ENCODE assay signal across 8 mouse cellular contexts in the genomic region with DNA sequence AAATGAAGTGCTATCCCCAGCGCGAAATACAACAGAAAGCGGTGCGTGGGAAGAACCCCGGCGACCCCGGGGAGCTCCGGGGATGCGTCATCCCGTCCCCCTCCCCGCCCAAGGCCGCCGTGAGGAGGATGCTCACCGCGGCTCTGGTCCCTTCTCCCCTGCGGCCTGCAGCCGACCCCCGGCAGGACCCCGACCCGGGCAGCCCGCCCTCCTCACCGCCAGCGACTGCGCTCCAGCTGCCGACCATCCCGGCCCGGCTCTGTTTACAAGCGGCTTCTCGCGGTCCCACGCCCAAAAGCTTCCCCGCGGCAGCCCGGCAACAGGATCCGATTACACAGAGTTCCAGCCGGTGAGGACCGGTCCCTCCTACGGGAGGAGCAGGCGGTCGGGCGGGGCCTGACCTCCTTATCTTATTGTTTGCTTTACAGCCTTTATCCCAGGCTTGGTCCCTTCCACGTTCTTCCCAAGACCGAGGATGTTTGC. TPM values are rescaled to one million over a fixed set of nuclear protein-coding genes. Genes with fewer than 3 reads are reported as not detected.
DNase-seq lines count a peak whose midpoint lies in the region; ATAC-seq lines count a peak whose summit lies in the region.

Gene Plekhm3 (minus strand): TSS at position 346 of the 483 bp plus-strand sequence.

- peak; percentile 94 for ATAC-seq in hindbrain, embryonic 14.5 days (ENCODE audit: low FRiP score)

- no peaks in the 10 kb centered on the region for H3K27me3 ChIP-seq in hindbrain, embryonic 14.5 days (ENCODE audit: control insufficient read depth, insufficient read depth, low read length)

- under 1% methylated on average over 43 of the region's 43 CpGs for WGBS in hindbrain, embryonic 14.5 days

- peak within 1 kb of the TSS; percentile 69 for H3K4me2 ChIP-seq in hindbrain, embryonic 14.5 days (replicated peaks)

- peak within 1 kb of the TSS; percentile 94 for H3K4me3 ChIP-seq in hindbrain, embryonic 14.5 days (replicated peaks; ENCODE audit: low read length)

- H3K4me1 ChIP-seq in hindbrain, embryonic 14.5 days (replicated peaks; ENCODE audit: control insufficient read depth, insufficient read depth, low read length): no peaks in the 10 kb centered on the region; the same call in 1 of the 2 replicates

- H3K27ac ChIP-seq in hindbrain, embryonic 14.5 days: peak within 1 kb of the TSS; percentile 89

- DNase-seq in R1 (ENCODE audit: low read depth, low spot score): peak; percentile 88
- DNase-seq in cerebellum, postnatal 25 days: peak; percentile 91
- DNase-seq in frontal cortex, postnatal 25 days (ENCODE audit: low spot score in 2 of 2): peak; percentile 73 to 80
- DNase-seq in hindbrain, embryonic 14.5 days (ENCODE audit: low spot score): peak; percentile 81
- DNase-seq in layer of hippocampus, postnatal 25 days (ENCODE audit: extremely low spot score in 1 of 2, low spot score in 1 of 2): peak; percentile 74 to 77
- DNase-seq in lung, postnatal 14 days: peak; percentile 81
- DNase-seq in ovary, postnatal 36 days (ENCODE audit: low spot score): peak; percentile 82
- peak; percentile 70 for DNase-seq in thymus, postnatal 14 days

- H3K9me3 ChIP-seq in hindbrain, embryonic 14.5 days (ENCODE audit: control insufficient read depth, low read length): no peaks in the 10 kb centered on the region

- peak within 1 kb of the TSS; percentile 95 for H3K9ac ChIP-seq in hindbrain, embryonic 14.5 days

- H3K36me3 ChIP-seq in hindbrain, embryonic 14.5 days (replicated peaks; ENCODE audit: control insufficient read depth, insufficient read depth): no peaks in the 10 kb centered on the region

RNA-seq across cellular contexts. Expression of gene Plekhm3, which starts in this region (rescaled TPM):
- polyA plus RNA-seq in hindbrain, embryonic 14.5 days (2014; fragmentation: Nextera tagmentation; extraction: Ambion mirVana): 9.1 and 10.4 TPM in 2 replicates
- 10 to 100 TPM; 24.7 to 34.1 TPM for total RNA-seq in layer of hippocampus, postnatal 25 days (2021)

Comparison
In these comparisons a context has a peak if more than half of its experiments do, and no peak if none do; other contexts are left out.
1. Peak in every context shown above with its lines: DNase-seq, ATAC-seq, H3K4me3 ChIP-seq and H3K27ac ChIP-seq.